Mouse (Mus musculus): ENCODE results near the gene Pgm2.

Pgm2 gene

GRCm38 (mm10) chr5:64077353-64077752, 15.4 kb upstream of the Pgm2 start:
- DNase-seq: no peak

- peak; percentile 26 to 39 for DNase-seq
Measured at GRCm38 (mm10) chr5:64078740-64079461, 13.8 kb upstream of the Pgm2 start.

GRCm38 (mm10) chr5:64079462-64079817, 13.3 kb upstream of the Pgm2 start:
- no peak for DNase-seq

DNA sequence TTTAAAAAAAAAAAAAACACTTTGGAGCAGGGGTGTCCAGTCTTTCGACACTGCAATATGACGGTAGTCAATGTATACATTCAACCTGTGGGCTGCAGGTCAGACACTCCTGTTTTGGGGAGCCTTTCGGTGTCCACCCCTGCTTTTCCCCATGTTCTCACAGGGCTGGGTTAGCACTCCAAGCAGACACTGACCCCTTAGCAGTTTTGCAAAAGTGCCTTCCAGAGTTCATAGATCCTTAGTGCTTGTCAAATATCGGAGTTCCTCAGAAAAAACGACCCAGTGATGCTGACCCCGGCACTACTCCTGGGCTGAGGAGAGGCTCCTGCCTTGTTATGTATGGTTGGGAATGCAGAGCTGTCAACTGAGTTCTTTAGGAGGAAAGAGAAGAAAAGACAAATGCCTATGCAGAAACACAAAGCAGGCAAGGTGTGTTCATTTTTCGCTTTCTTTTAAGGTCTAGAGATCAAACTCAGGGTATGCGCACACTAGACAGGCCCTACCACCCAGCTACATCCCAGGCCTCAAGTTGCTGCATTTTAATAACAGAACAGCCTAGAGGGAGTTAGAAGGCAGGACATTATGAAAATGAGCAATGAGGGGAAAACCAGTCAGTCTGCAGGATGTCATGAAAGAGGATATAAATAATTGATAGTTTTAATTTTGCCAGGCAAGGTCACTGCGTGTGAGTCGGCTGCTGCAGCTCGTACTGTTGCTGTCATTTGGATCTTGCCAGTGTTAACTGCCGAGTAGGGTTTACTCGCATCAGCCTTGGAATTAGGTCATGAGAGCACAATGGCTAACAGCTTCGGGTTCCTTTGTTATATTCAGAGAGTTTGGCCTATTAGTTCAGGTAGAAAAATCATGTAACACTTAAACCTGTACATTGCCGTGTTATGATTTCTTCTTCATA, 9.0 kb upstream of the Pgm2 start:
- no peak for DNase-seq

DNA sequence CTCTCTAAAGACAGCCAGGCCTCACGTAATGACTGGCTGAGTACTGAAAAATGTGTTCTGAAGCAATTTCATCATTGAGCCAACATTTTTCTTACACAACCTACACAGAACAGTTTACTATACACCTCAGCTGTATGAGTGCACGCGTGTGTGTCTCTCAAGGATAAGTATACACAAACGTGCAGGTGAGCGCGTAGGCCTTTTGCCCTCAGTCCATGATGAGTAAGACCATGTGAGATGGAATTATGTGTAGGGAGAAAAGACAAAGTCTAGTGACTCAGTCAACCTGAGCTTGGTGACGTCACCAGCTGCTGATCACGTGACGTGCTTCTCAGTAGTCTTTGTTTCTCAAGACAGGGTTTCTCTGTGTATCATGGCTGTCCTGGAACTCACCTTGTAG, 7.3 kb upstream of the Pgm2 start:
- no peak for DNase-seq

GRCm38 (mm10) chr5:64088740-64089139, 4.0 kb upstream of the Pgm2 start:
- DNase-seq: no peak

DNA sequence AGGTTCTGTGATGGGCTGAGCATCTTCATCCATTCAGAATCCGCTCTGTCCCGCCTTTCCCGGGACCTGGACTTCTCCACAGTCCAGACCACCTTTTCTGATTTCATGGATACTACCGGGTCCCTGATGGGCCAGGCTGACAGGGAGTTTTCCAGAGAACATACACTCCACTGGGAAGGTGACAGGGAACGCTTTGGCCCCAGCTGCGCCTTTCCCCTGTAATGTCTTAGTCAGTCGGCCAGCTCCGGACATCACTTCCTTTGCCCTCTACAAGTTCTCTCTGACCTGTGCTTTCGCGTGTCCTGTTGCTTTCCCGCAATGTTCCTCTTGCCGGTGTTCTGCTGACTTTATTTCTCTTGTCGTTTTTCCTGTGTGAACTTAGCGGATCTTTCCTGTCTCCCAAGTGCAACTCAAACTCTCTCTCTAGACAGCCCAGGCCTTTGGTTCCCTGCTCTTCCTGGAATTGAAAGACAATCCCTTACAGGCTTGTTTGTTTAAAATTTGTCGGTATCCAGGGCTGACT, 660 bp downstream of the Pgm2 start:
- DNase-seq: peak; percentile 48 to 65

- no peak for DNase-seq
Measured at GRCm38 (mm10) chr5:64095342-64095993, 2.7 kb downstream of the Pgm2 start.

GRCm38 (mm10) chr5:64101993-64102716, 9.4 kb downstream of the Pgm2 start:
- DNase-seq: no peak

DNA sequence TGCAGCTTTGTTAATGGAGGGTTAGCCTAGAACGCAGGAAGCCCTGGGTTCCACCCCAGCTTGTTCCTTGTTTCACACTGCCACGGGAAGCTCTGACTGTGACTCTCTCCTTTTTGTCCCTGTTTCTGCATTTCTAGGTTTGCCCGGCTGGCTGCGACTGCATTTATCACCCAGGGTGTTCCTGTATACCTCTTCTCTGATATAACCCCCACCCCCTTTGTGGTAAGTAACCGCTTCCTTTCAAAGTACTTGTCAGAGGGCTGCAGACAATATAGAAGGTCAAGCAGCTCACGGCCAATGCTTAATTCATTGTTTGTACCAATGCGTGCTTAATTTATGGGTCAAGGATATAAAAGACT, 9.9 kb downstream of the Pgm2 start:
- DNase-seq: no peak

GRCm38 (mm10) chr5:64107596-64108289, 15.0 kb downstream of the Pgm2 start:
- DNase-seq: no peak

DNA sequence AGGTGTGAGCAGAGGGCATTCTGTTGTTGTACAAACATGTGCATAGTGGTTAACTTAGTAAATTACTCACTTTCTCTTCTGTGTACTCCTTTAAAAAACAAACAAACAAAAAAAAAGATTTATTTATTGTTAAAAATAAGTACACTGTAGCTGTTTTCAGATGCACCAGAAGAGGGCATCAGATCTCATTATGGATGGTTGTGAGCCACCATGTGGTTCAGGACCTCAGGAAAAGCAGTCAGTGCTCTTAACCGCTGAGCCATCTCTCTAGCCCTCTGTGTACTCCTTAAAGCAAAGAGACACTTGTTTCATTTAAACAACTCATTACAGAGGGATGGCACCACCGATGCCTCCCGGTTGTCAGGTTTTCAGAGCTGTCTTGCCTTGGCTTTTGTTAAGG, 16.5 kb downstream of the Pgm2 start:
- DNase-seq: peak in 1 of 2 experiments; percentile 24

GRCm38 (mm10) chr5:64112360-64112759, 19.6 kb downstream of the Pgm2 start:
- peak in 1 of 2 experiments; percentile 17 for DNase-seq

DNA sequence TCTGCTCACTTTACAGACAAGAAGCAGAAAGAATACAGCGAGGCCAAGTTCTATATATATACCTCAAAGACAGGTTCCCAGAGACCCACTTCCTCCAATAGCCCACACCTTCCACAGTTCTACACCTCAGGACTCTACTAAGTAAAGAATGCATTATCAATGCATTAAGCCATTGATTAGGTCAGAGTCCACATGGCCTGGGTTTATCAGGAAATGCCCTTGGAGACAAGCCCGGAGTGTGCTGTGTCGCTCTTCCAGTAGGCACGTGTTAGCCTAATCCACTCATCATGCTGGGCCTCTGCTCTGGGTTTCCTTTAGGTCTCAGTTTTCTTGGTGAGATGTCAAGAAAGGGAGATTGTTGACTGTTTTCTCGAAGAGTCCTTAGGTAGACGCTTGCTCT, 21.5 kb downstream of the Pgm2 start:
- DNase-seq: no peak

DNA sequence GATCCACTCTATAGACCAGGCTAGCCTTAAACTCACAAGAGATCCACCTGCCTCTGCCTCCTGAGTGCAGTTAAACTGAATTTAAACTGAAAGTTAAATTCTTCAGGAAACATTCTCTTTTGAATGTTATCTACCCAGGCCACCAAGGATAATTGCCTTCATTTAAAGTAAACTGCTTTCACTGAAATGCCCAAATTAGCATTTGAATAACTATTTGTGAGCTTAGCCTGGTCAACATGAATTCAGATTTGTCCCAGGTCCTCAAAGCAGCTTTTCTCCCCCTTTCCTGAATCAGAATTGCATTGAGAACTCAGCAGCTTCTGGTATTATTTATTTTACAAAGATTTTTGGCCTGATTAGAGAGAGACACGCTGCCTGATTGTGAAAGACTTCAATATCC, 24.4 kb downstream of the Pgm2 start:
- no peak for DNase-seq

GRCm38 (mm10) chr5:64125783-64126182, 33.0 kb downstream of the Pgm2 start:
- no peak for DNase-seq

GRCm38 (mm10) chr5:64131550-64131949, 38.8 kb downstream of the Pgm2 start:
- DNase-seq: no peak

- DNase-seq: no peak
Measured at GRCm38 (mm10) chr5:64133901-64134300, 41.2 kb downstream of the Pgm2 start.

DNA sequence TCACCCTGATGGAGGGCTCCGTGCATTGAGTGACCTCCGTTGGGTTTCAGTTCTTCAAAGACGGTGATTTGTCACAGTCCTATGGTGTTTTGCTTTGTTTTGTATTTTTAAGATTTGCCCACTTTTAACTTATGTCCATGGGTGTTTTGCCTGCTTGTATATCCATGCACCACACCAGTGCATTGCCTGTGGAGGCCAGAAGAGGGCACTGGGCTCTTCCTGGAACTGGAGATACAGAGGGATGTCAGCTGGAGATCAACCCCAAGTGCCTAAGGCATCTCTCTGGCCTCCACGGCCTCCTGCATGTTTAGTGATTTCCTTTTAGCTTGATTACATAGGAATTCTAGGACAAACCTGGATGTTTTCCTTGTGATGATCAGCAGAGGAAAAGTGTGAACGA, 43.6 kb downstream of the Pgm2 start:
- DNase-seq: peak; percentile 29 to 32

- no peak for DNase-seq
Measured at GRCm38 (mm10) chr5:64140202-64140601, 47.5 kb downstream of the Pgm2 start.

- no peak for DNase-seq
Measured at GRCm38 (mm10) chr5:64144315-64144714, 51.6 kb downstream of the Pgm2 start.

- DNase-seq: no peak
Measured at GRCm38 (mm10) chr5:64146384-64147005, 53.7 kb downstream of the Pgm2 start.
